Mouse (Mus musculus): ENCODE measurements around the gene Gtf2f2. TPM values are rescaled to one million over a fixed set of nuclear protein-coding genes. Genes with fewer than 3 reads are reported as not detected.

The Gtf2f2 gene
- total and polyA plus RNA-seq, 3 experiments = 57.6 to 71.2 TPM; not detected in 1

DNA sequence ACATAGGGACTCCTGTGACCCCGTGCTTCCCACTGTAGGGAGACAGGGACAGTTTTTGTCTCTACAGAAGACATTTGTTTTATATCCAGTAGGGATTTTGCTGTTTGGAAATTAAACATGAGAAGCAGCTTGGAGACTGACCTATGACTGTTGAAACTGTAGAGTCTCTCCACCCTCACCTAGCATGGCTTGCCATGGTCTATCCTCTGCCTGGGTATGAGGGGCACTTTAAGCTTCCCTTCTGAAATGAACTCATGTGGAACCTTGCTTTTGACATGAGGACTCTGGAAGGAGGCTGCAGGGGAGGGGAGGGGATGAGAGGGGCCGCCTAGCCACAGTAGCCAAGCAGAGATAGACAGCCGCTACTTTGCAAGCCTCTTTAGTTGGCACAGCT lies 33.5 kb upstream of the Gtf2f2 start:
- Histone ChIP-seq H3K9ac (ENCODE audit: control insufficient read depth, low read depth, low read length, poor library complexity, severe bottlenecking) (no peak overlapping the region), H3K4me1 (ENCODE audit: control insufficient read depth in 1 of 2, insufficient read depth in 2 of 2, low read length in 2 of 2) (no peaks in the 10 kb centered on the region), H3K79me2 (ENCODE audit: control insufficient read depth, insufficient read depth, low read length, poor library complexity) (no peaks in the 10 kb centered on the region), H3K9me3 (replicated peaks; ENCODE audit: insufficient read depth, low read length) (no peaks in the 10 kb centered on the region), H3K27me3 (ENCODE audit: control insufficient read depth in 1 of 2, insufficient read depth in 2 of 2, low read length in 2 of 2) (peaks cover 9 to 17% of the 10 kb centered on the region in 2 experiments), H3K4me3 (ENCODE audit: control insufficient read depth in 1 of 2, insufficient read depth in 1 of 2, low read depth in 2 of 2, low read length in 2 of 2) (no peak overlapping the region), H3K36me3 (ENCODE audit: control insufficient read depth in 1 of 2, insufficient read depth in 2 of 2, low read length in 2 of 2) (no peaks in the 10 kb centered on the region), H3K27ac (ENCODE audit: control insufficient read depth, low read depth, low read length) (no peak overlapping the region)
- no peak for DNase-seq (ENCODE audit: low read depth, low spot score)
- TF ChIP-seq MEF2A (IDR thresholded peaks at IDR 0.05; ENCODE audit: extremely low read depth, insufficient replicate concordance, low read depth, low read length, poor library complexity, severe bottlenecking) = no peak
- TF ChIP-seq JUND (IDR thresholded peaks at IDR 0.05; ENCODE audit: low read depth, low read length) = no peak
- no peak for TF ChIP-seq ZMIZ1 (IDR thresholded peaks at IDR 0.05; ENCODE audit: low read depth, low read length)
- TF ChIP-seq MYB (IDR thresholded peaks at IDR 0.05; ENCODE audit: low read depth, low read length) = no peak

DNA sequence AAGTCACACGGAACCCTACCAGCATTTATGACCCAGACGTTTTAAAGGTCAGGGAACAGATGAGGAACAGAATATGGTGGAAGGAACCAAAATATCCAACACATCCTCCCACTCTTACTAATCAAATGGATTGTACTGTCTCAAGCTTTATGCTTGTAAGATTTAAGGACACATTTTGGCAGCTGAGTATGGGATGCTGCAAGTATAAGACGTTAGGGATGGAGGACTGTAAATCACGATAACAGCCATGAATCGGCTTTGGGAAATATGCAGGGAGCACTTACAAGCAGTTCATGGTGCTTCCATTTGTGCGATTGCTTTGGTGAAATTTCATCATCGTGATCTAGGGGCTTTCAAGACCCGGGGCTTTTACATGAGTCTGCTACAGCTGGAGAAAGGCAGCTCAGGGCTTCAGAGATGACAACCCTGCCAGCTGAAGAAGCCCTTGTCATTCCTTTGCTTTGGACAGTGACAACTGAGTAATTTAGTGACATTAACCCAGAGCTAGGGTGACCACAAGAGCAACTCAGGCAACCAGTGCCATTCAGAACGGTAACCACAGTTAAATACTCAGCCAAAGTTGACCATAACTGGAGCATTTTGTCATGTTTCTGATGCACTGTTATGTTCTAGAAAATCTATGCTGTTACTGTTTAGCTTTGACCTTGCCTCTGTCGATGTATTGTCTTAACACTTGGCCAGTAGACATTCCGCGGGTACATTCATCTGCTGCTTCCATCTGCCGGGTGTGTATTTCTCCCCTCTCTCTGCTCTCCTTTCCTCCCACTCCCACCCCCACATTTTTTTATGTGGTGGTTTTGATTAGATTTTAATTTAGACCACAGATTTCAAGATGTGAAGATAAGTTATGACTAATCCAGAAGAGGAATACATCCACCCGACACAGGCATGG lies 32.8 kb upstream of the Gtf2f2 start:
- Histone ChIP-seq H3K4me1 (ENCODE audit: control insufficient read depth in 1 of 2, insufficient read depth in 2 of 2, low read length in 2 of 2) (no peaks in the 10 kb centered on the region), H3K9ac (ENCODE audit: control insufficient read depth, low read depth, low read length, poor library complexity, severe bottlenecking) (no peak overlapping the region), H3K4me3 (ENCODE audit: control insufficient read depth in 1 of 2, insufficient read depth in 1 of 2, low read depth in 2 of 2, low read length in 2 of 2) (no peak overlapping the region), H3K9me3 (replicated peaks; ENCODE audit: insufficient read depth, low read length) (no peaks in the 10 kb centered on the region), H3K36me3 (ENCODE audit: control insufficient read depth in 1 of 2, insufficient read depth in 2 of 2, low read length in 2 of 2) (no peaks in the 10 kb centered on the region), H3K27ac (ENCODE audit: control insufficient read depth, low read depth, low read length) (no peak overlapping the region), H3K27me3 (ENCODE audit: control insufficient read depth in 1 of 2, insufficient read depth in 2 of 2, low read length in 2 of 2) (peaks cover 9 to 17% of the 10 kb centered on the region in 2 experiments), H3K79me2 (ENCODE audit: control insufficient read depth, insufficient read depth, low read length, poor library complexity) (no peaks in the 10 kb centered on the region)
- no peak for DNase-seq (ENCODE audit: low read depth, low spot score)
- TF ChIP-seq ZC3H11A (IDR thresholded peaks at IDR 0.05; ENCODE audit: low read depth, low read length) (no peak), GABPA (IDR thresholded peaks at IDR 0.05; ENCODE audit: low read depth, low read length) (no peak), E2F4 (IDR thresholded peaks at IDR 0.05; ENCODE audit: borderline replicate concordance, low read depth, low read length) (no peak), ELF1 (IDR thresholded peaks at IDR 0.05; ENCODE audit: low read depth, low read length) (no peak), MYB (IDR thresholded peaks at IDR 0.05; ENCODE audit: low read depth, low read length) (no peak), BHLHE40 (IDR thresholded peaks at IDR 0.05; ENCODE audit: borderline replicate concordance, low read depth, low read length) (no peak), ZMIZ1 (IDR thresholded peaks at IDR 0.05; ENCODE audit: low read depth, low read length) (no peak), RCOR1 (IDR thresholded peaks at IDR 0.05; ENCODE audit: low read depth, low read length) (no peak), SIN3A (IDR thresholded peaks at IDR 0.05; ENCODE audit: low read length) (no peak), ETS1 (IDR thresholded peaks at IDR 0.05; ENCODE audit: low read depth, low read length) (no peak), CHD2 (IDR thresholded peaks at IDR 0.05; ENCODE audit: low read length) (no peak), NRF1 (IDR thresholded peaks at IDR 0.05; ENCODE audit: insufficient read depth, low read depth, low read length, poor library complexity, severe bottlenecking) (no peak), USF2 (IDR thresholded peaks at IDR 0.05; ENCODE audit: borderline replicate concordance in 1 of 2, insufficient read depth in 1 of 2, low read depth in 1 of 2, low read length in 2 of 2) (no peak), UBTF (IDR thresholded peaks at IDR 0.05; ENCODE audit: borderline replicate concordance, insufficient read depth, low read depth, low read length) (no peak)

All from MEL (cell line).